Comparison of ENCODE assay signal across 23 mouse cellular contexts in the genomic region with DNA sequence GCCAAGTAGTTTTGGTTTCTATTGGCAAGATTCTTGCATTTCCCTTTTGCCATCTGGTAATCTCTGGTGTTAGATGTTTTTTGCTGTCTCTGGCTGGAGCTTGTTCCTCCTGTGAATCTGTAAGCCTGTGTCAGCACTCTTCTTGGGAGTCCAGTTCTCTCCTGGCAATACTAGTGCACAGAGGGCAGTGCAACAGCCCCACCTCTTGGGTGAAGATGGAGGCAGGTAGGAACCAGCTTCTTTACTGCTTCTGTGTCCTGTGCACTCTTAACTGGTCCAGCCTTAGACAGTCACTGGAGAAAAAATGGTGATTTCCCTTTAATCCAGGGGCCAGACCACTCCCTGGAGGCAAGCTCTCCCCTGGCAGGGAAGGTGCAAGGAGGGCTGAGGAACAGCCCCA.
DNase-seq lines count a peak whose midpoint lies in the region; TF ChIP-seq lines count a peak whose summit lies in the region.
"Had no signal": no experiment of that assay in that cellular context is flagged by ENCODE, and none has a peak within 500 bp of the region (broad histone marks: within the 10 kb centered on the region; RNA-seq: fewer than 3 reads in every experiment).

No protein-coding gene starts in this region.

- peak; percentile 2; the same call in 1 of the 2 replicates for TF ChIP-seq CTCF in gastrocnemius, adult 2 months (IDR thresholded peaks at IDR 0.05)

- DNase-seq in gastrocnemius, adult 2 months, result no peak
- no peak for DNase-seq in gastrocnemius, postnatal 14 days
- peak; percentile 6 for DNase-seq in heart, postnatal 4 days
- no peak for DNase-seq in heart, postnatal 25 days (ENCODE audit: low spot score)
- DNase-seq in 416B (ENCODE audit: low read depth) (peak; percentile 14), ES-CJ7 (ENCODE audit: low read depth, low spot score) (peak; percentile 2)
- DNase-seq in left cerebral cortex, postnatal 36 days (ENCODE audit: low spot score in 2 of 2), result no peak
- DNase-seq in hindbrain, embryonic 10.5 days (ENCODE audit: low spot score), result no peak
- DNase-seq: adrenal gland, postnatal 10 days; adrenal gland, postnatal 36 days; cerebellum, adult 18-20 months; cerebellum, adult 9-10 months; cerebellum, postnatal 14 days; gastrocnemius, postnatal 25 days; heart, postnatal 14 days; kidney, adult 11 months had no signal

- H3K4me3 ChIP-seq in gastrocnemius, adult 2 months, result no peak overlapping the region
- H3K4me3 ChIP-seq in hindbrain, embryonic 10.5 days, result no peak overlapping the region
- H3K4me3 ChIP-seq: forebrain, embryonic 10.5 days; forebrain, embryonic 13.5 days; heart, embryonic 15.5 days had no signal

- no peaks in the 10 kb centered on the region for H3K27me3 ChIP-seq in hindbrain, embryonic 10.5 days (ENCODE audit: insufficient read depth, poor library complexity, severe bottlenecking)
- H3K27me3 ChIP-seq: forebrain, embryonic 13.5 days; heart, embryonic 15.5 days; Patski had no signal

- H3K27ac ChIP-seq in gastrocnemius, adult 2 months, result no peak overlapping the region
- H3K27ac ChIP-seq in hindbrain, embryonic 10.5 days, result no peak overlapping the region
- H3K27ac ChIP-seq: forebrain, embryonic 10.5 days; forebrain, embryonic 13.5 days; heart, embryonic 15.5 days; hindbrain, embryonic 14.5 days; hindbrain, postnatal 0 days had no signal

- H3K36me3 ChIP-seq in hindbrain, embryonic 10.5 days, result no peaks in the 10 kb centered on the region
- H3K36me3 ChIP-seq: forebrain, embryonic 10.5 days; G1E; heart, embryonic 15.5 days had no signal

- intact Hi-C loops in gastrocnemius, adult 2 months (cut with DNase I), result no loop called here
- intact Hi-C loops in gastrocnemius, postnatal 14 days (cut with DNase I; ENCODE audit: low total_unique reads), result no loop called here
- intact Hi-C loops in heart, postnatal 25 days (cut with DNase I), result no loop called here
- intact Hi-C loops in left cerebral cortex, postnatal 36 days (cut with DNase I), result no loop called here

- H3K4me1 ChIP-seq in hindbrain, embryonic 10.5 days (replicated peaks), result no peaks in the 10 kb centered on the region
- H3K4me1 ChIP-seq: forebrain, embryonic 10.5 days; forebrain, embryonic 13.5 days; heart, embryonic 15.5 days had no signal

- no peaks in the 10 kb centered on the region for H3K9me3 ChIP-seq in hindbrain, embryonic 10.5 days
- H3K9me3 ChIP-seq: forebrain, embryonic 10.5 days; forebrain, embryonic 13.5 days; heart, embryonic 15.5 days had no signal

Comparison
In these comparisons a context has a peak if more than half of its experiments do, and no peak if none do; other contexts are left out.
1. DNase-seq: peak in heart, postnatal 4 days (single experiment), 416B (single experiment) and ES-CJ7 (single experiment); none in gastrocnemius, adult 2 months (single experiment), gastrocnemius, postnatal 14 days (single experiment), heart, postnatal 25 days (single experiment), left cerebral cortex, postnatal 36 days (0 of 2) and hindbrain, embryonic 10.5 days (single experiment).